Mouse (Mus musculus): Measurements from ENCODE around the gene Itga7. TPM values are rescaled to one million over a fixed set of nuclear protein-coding genes. Genes with fewer than 3 reads are reported as not detected.

Gene Itga7
- polyA plus RNA-seq (2012; rRNA removed): 56.9 and 58.2 TPM in 2 replicates

DNA sequence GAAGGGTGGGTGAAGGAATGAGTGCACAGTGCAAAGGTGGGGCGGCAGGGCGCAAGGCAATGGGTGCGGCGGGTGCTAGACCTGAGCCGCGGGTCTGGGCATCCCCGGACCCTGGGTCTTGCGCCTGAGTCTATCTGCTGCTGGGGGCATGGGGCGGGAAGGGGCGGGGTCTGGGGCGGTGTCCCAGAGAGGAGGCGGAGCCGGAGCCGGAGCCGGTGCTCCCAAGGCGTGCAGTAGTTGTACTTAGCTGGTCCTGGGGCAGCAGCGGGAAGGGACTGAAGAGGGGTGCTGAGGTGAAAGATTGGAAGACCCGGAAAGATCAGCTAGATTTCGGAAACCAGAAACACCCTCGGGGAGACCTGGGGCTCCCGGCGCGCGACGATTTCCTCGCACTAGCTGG is at the start of gene Itga7:
Itga7 (plus strand) TSS at position 245 of the 400 bp plus-strand sequence.

DNA sequence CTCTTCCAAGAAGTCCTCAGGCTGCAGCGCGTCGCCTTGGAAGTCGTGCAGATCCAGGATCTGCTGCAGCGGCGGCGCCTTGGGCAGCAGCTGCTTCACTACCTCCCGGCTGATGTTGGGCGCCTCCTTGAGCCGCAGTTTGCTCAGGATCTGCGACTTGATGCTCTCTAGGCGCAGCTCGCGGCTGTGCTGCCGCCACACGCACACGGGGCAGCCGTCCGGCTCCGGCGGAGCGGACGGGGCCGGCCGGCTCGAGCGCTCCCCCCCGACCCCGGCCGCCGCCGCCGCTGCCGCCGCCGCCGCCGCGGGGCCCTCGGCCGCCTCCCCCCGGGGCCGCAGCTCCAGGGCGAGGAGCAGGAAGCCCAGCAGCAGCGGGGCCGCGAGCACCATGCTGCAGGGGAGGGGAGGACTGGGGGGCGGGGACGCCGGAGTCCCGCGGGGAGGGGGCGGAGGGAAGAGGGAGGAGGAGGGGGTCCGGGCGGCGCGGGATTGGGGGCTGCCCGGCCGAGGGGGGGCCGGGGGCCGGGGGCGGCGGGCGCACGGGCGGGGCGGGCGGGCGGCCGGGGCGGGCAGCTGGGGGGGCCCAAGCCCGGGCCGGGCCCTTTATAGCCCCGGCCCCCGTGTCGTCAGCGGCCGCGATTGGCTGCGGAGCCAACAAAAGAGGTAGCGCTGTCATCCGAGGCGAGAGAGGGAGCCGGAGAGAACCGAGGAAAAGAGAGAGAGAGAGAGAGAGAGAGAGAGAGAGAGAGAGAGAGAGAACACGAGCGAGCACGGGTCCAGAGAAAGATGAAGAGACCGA is 42.1 kb upstream of the Itga7 start, which contains the start of gene Gdf11:
Gdf11 (minus strand) TSS at position 423 of the 799 bp plus-strand sequence.

DNA sequence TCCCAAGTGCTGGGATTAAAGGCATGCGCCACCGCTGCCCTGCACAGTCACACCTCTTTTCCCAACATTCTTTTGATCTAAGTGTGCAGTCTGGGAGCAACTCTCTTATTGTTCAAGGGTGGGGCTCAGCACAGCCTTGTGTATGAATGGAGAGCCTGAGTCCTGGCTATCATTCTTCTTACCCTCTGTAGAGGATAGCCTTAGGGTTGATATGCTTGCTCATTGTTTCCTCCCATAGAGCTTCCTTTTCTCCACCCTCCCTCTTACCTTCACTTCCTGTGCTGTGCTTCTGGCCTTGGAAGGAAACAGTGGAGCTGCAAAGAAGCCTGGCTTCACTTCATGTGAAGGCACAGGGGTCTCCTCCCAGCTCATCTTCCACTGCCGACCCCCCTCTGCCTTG is 32.9 kb upstream of the Itga7 start, which contains the start of gene Cd63:
Cd63 (plus strand) TSS at position 292 of the 400 bp plus-strand sequence.

GRCm38 (mm10) chr10:128922822-128923012 is 10.9 kb upstream of the Itga7 start, which contains the start of gene Rdh5:
Gene Rdh5 (minus strand): TSS chr10:128922888.

DNA sequence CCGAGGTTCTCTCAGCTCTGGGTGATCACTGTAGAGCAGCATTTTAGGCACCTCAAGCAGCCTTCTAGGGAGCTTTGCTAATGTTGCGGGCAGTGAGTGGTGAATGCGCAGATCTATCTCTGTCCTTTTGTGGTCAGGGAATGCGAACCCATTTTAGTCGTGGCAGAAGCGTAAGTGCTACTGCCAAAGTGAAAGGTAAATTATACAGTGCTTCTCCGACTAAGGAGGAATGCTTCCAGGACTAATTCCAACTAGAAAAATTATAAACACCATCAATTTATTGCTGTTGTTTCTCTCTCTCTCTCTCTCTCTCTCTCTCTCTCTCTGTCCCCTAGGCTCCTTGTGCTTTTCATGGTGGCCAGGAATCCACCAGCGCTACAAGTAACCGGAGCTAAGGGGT is 9.7 kb upstream of the Itga7 start, which contains the start of gene Bloc1s1:
Bloc1s1 (minus strand) TSS at position 101 of the 400 bp plus-strand sequence.

DNA sequence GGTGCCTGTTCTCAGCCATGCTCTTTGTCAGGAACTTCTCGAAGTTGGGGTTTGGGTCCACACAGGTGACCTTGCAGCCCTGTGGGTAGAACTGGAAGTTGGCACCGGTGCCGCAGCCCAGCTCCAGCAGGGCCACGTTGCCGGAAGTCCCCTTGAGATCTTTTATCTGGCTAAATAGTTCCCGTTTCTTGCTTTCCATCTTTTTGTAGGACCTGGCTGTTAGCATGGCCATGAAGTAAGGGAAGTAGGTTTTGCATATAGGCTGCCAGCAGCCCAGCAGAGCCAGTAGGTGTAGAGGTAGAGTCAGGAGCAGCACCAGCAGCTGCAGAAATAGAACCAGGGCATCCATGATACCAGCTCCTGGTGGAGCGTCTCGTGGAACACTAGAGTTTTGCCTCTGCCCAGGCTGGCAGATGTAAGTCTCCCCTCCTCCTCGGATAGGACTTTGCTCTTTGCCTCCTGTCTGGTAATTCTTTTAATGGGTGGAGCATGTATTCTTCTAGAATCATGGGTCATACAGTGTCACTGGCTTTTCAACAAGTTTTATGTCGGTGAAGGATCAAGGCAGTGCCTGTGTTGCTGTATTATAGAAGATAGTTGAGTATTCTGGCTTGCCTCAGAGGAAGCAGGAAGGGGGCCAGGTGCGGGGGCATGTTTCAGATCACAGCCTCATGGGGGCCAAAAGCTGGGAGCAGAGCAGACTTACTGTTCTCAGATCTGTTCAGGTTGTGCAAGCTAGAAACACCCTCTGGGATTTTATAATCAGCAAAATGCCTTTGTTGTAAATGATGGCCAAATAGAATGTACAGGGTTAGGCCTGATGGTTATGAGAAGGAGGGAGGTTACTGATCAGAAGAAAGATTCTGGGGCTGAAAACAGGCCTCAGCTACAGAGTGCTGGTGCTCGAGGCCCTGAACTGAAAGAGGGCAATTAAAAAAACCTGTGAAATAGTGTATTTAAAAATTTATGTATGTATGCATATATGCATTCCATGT is 27.3 kb downstream of the Itga7 start, which contains the start of gene Mettl7b:
Mettl7b (minus strand) TSS at position 399 of the 995 bp plus-strand sequence.

GRCm38 (mm10) chr10:128989131-128989530 is 55.5 kb downstream of the Itga7 start, which contains the start of gene Olfr9:
Gene Olfr9 (plus strand): TSS chr10:128989431.

Other genes starting within 250 kb of the Itga7 start
- gene Rab5b, start 237.6 kb upstream of the Itga7 start, polyA plus RNA-seq (2012; rRNA removed): 51.6 and 59.7 TPM in 2 replicates
- 3.2 and 3.4 TPM in 2 replicates for gene Pmel, start 229.6 kb upstream of the Itga7 start, polyA plus RNA-seq (2012; rRNA removed)
- gene Cdk2, start 228.8 kb upstream of the Itga7 start, polyA plus RNA-seq (2012; rRNA removed): 11.2 and 11.4 TPM in 2 replicates
- 80.2 and 87.4 TPM in 2 replicates for gene Dgka, start 189.0 kb upstream of the Itga7 start, polyA plus RNA-seq (2012; rRNA removed)
- gene Pym1, start 185.9 kb upstream of the Itga7 start, polyA plus RNA-seq (2012; rRNA removed): 17.4 and 19.1 TPM in 2 replicates
- gene Mmp19, start 142.9 kb upstream of the Itga7 start, polyA plus RNA-seq (2012; rRNA removed): 4.8 and 5.0 TPM in 2 replicates
- gene Dnajc14, start 129.8 kb upstream of the Itga7 start, polyA plus RNA-seq (2012; rRNA removed): 15.2 and 16.5 TPM in 2 replicates
- gene Tmem198b, start 129.4 kb upstream of the Itga7 start, polyA plus RNA-seq (2012; rRNA removed): 17.7 and 17.9 TPM in 2 replicates
- 2.0 and 2.3 TPM in 2 replicates for gene Sarnp, start 116.5 kb upstream of the Itga7 start, polyA plus RNA-seq (2012; rRNA removed)
- 90.8 and 92.6 TPM in 2 replicates for gene Ormdl2, start 112.2 kb upstream of the Itga7 start, polyA plus RNA-seq (2012; rRNA removed)
- gene Gdf11, start 42.1 kb upstream of the Itga7 start, polyA plus RNA-seq (2012; rRNA removed): 1.5 and 1.6 TPM in 2 replicates
- gene Cd63, start 32.8 kb upstream of the Itga7 start, polyA plus RNA-seq (2012; rRNA removed): 225 and 259 TPM in 2 replicates
- gene Rdh5, start 10.9 kb upstream of the Itga7 start, polyA plus RNA-seq (2012; rRNA removed): 28.4 and 36.4 TPM in 2 replicates
- gene Bloc1s1, start 9.8 kb upstream of the Itga7 start, polyA plus RNA-seq (2012; rRNA removed): 151 TPM in 2 replicates
- 159 and 171 TPM in 2 replicates for gene Mettl7b, start 27.2 kb downstream of the Itga7 start, polyA plus RNA-seq (2012; rRNA removed)
- gene Olfr9, start 55.6 kb downstream of the Itga7 start, polyA plus RNA-seq (2012; rRNA removed): not detected in 2 replicates
- not detected in 2 replicates for gene Olfr763, start 77.0 kb downstream of the Itga7 start, polyA plus RNA-seq (2012; rRNA removed)
- gene Olfr764-ps1, start 106.1 kb downstream of the Itga7 start, polyA plus RNA-seq (2012; rRNA removed): not detected in 2 replicates
- not detected in 2 replicates for gene Olfr765, start 116.2 kb downstream of the Itga7 start, polyA plus RNA-seq (2012; rRNA removed)
- not detected in 2 replicates for gene Olfr766-ps1, start 135.2 kb downstream of the Itga7 start, polyA plus RNA-seq (2012; rRNA removed)
- not detected in 2 replicates for gene Olfr767, start 149.1 kb downstream of the Itga7 start, polyA plus RNA-seq (2012; rRNA removed)
- not detected in 2 replicates for gene Olfr768, start 165.6 kb downstream of the Itga7 start, polyA plus RNA-seq (2012; rRNA removed)
- gene Olfr769, start 184.0 kb downstream of the Itga7 start, polyA plus RNA-seq (2012; rRNA removed): not detected in 2 replicates
- not detected in 2 replicates for gene Olfr770, start 205.2 kb downstream of the Itga7 start, polyA plus RNA-seq (2012; rRNA removed)
- gene Olfr771, start 230.9 kb downstream of the Itga7 start, polyA plus RNA-seq (2012; rRNA removed): not detected in 2 replicates
- not detected in 2 replicates for gene Olfr772, start 244.1 kb downstream of the Itga7 start, polyA plus RNA-seq (2012; rRNA removed)

Measured in colon, adult 2 months (tissue).